Mouse (Mus musculus) cerebellum, adult 11-12 months (tissue): ENCODE results near the gene Sstr2.

Source experiments
- DNase-seq: peaks from one replicate; pipeline ENCODE4 v3.0.0; 2022

Gene Sstr2

GRCm38 (mm10) chr11:113618672-113619419 is at the start of gene Sstr2:
Gene Sstr2, plus strand, starts transcription at chr11:113619342.
- peak; percentile 38 for DNase-seq

GRCm38 (mm10) chr11:113571616-113572015 is 47.5 kb upstream of the Sstr2 start:
- no peak for DNase-seq

- DNase-seq = no peak
Measured at GRCm38 (mm10) chr11:113572641-113573040, 46.5 kb upstream of the Sstr2 start.

- no peak for DNase-seq
Measured at GRCm38 (mm10) chr11:113577221-113577620, 41.9 kb upstream of the Sstr2 start.

- no peak for DNase-seq
Measured at GRCm38 (mm10) chr11:113583879-113584661, 35.1 kb upstream of the Sstr2 start.

GRCm38 (mm10) chr11:113586423-113586822 is 32.7 kb upstream of the Sstr2 start:
- no peak for DNase-seq

GRCm38 (mm10) chr11:113588936-113589335 is 30.2 kb upstream of the Sstr2 start:
- DNase-seq = no peak

GRCm38 (mm10) chr11:113595144-113595543 is 24.0 kb upstream of the Sstr2 start:
- DNase-seq = no peak

- no peak for DNase-seq
Measured at GRCm38 (mm10) chr11:113597632-113598031, 21.5 kb upstream of the Sstr2 start.

GRCm38 (mm10) chr11:113600526-113601245 is 18.5 kb upstream of the Sstr2 start:
- DNase-seq = peak; percentile 38

- DNase-seq = no peak
Measured at GRCm38 (mm10) chr11:113601616-113602343, 17.4 kb upstream of the Sstr2 start.

- DNase-seq = no peak
Measured at GRCm38 (mm10) chr11:113607556-113607955, 11.6 kb upstream of the Sstr2 start.

GRCm38 (mm10) chr11:113609581-113609980 is 9.6 kb upstream of the Sstr2 start:
- DNase-seq = no peak

GRCm38 (mm10) chr11:113610266-113610665 is 8.9 kb upstream of the Sstr2 start:
- no peak for DNase-seq

- DNase-seq = no peak
Measured at GRCm38 (mm10) chr11:113611112-113611646, 8.0 kb upstream of the Sstr2 start.

- DNase-seq = no peak
Measured at GRCm38 (mm10) chr11:113611664-113612611, 7.2 kb upstream of the Sstr2 start.

GRCm38 (mm10) chr11:113614476-113614875 is 4.7 kb upstream of the Sstr2 start:
- no peak for DNase-seq

GRCm38 (mm10) chr11:113617132-113617911 is 1.8 kb upstream of the Sstr2 start:
- DNase-seq = no peak

GRCm38 (mm10) chr11:113618303-113618671 is 855 bp upstream of the Sstr2 start:
- DNase-seq = no peak

GRCm38 (mm10) chr11:113619420-113620080 is 408 bp downstream of the Sstr2 start:
- DNase-seq = no peak
